Mouse (Mus musculus): Measurements from ENCODE around the gene Isg15. TPM values are rescaled to one million over a fixed set of nuclear protein-coding genes. Genes with fewer than 3 reads are reported as not detected.
"Not testable (repeated sequence)": the region's sequence is repeated elsewhere in the genome, so short reads cannot be mapped to it uniquely, and the experiment has no call there.

Gene Isg15
- polyA plus RNA-seq, 1 experiment from 2014 or later = 1.7 TPM

DNA sequence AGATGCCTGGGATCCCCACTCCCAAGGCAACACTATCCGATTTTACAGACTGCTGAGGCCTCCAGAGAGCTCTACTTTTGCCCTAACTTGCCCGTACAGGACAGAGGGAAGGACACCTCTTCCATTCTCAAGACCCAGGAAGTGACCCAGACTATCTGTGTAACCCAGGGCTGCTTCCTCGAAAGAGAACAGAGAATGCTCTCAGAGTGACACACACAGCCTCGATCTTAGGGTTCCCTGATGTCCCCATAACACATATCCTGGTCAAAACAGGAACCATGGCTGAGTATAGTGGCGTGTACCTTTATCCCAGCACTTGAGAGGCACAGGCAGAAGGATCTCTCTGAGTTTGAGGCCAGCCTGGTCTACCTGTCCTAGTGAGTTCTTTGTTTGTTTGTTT, 16.9 kb downstream of the Isg15 start:
- peaks cover 36% of the 10 kb centered on the region for H3K36me3 ChIP-seq
- H3K27me3 ChIP-seq = no peaks in the 10 kb centered on the region
- no peak overlapping the region for H3K27ac ChIP-seq
- WGBS = 86% methylated on average over 5 of the region's 5 CpGs
- H3K4me2 ChIP-seq = peak overlapping the region; percentile 86
- H3K4me3 ChIP-seq = peak overlapping the region; percentile 62
- peaks cover 92% of the 10 kb centered on the region for H3K4me1 ChIP-seq (replicated peaks)
- ATAC-seq (ENCODE audit: low FRiP score) = no peak
- H3K9ac ChIP-seq = peak overlapping the region; percentile 69
- H3K9me3 ChIP-seq = no peaks in the 10 kb centered on the region

DNA sequence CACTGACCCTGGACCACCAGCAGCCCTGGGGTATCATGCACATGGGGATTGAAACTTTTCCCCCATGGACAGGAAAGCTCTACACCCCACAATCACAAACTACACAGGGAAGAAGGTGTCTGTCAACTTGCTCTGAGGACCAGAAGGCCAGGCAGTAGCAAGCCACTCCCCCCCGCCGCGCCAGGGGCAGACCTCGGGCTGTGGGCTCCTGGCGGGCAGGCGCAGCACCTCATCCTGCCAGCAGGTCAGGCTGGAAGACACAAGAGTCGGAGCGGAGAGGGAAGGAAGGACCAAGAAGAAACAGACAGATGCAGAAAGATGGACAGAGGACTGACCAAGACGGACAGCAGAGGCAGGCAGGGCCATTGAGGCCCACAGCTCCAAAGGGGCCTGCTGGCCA, 23.0 kb downstream of the Isg15 start:
- Histone ChIP-seq H3K27ac (no peak overlapping the region), H3K27me3 (no peaks in the 10 kb centered on the region), H3K4me1 (replicated peaks) (peaks cover 31% of the 10 kb centered on the region), H3K9me3 (no peaks in the 10 kb centered on the region), H3K4me2 (no peak overlapping the region), H3K9ac (no peak overlapping the region), H3K36me3 (peaks cover 94% of the 10 kb centered on the region), H3K4me3 (no peak overlapping the region)
- ATAC-seq (ENCODE audit: low FRiP score) = no peak
- WGBS = 98% methylated on average over 9 of the region's 9 CpGs

- Histone ChIP-seq H3K4me3 (no peak overlapping the region), H3K9ac (no peak overlapping the region), H3K9me3 (no peaks in the 10 kb centered on the region), H3K27me3 (no peaks in the 10 kb centered on the region), H3K4me2 (no peak overlapping the region), H3K27ac (no peak overlapping the region), H3K4me1 (replicated peaks) (no peaks in the 10 kb centered on the region), H3K36me3 (peaks cover 100% of the 10 kb centered on the region)
- ATAC-seq (ENCODE audit: low FRiP score) = no peak
- 98% methylated on average over 11 of the region's 11 CpGs for WGBS
These were observed 28.8 kb downstream of the Isg15 start for GRCm38 (mm10) chr4:156171828-156172227.

GRCm38 (mm10) chr4:156169129-156169528, 31.5 kb downstream of the Isg15 start:
- 97% methylated on average over 10 of the region's 10 CpGs for WGBS
- H3K9ac ChIP-seq = no peak overlapping the region
- no peak for ATAC-seq (ENCODE audit: low FRiP score)
- no peaks in the 10 kb centered on the region for H3K27me3 ChIP-seq
- H3K4me2 ChIP-seq = no peak overlapping the region
- peaks cover 100% of the 10 kb centered on the region for H3K36me3 ChIP-seq
- no peak overlapping the region for H3K4me3 ChIP-seq
- no peaks in the 10 kb centered on the region for H3K4me1 ChIP-seq (replicated peaks)
- H3K9me3 ChIP-seq = no peaks in the 10 kb centered on the region
- H3K27ac ChIP-seq = no peak overlapping the region

DNA sequence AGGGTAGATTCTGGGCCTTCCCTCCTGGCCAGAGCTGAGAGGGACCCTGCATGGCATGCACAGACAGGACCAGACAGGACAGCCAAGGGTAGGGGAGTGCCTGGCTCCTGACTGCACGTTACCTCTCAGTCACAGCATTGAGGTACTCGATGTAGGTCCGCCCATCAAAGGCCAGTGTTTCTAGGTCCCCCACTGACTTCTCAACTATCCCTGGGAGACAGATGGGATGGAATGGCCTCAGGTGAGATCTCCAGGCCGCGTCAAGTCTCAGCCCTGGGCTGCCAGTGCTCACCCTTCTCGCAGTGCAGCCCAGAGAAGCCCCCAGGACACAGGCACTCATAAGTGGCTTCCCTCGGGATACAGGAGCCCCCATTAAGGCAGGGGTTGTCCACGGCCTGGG, 32.0 kb downstream of the Isg15 start:
- no peaks in the 10 kb centered on the region for H3K9me3 ChIP-seq
- no peak overlapping the region for H3K4me2 ChIP-seq
- H3K27ac ChIP-seq = no peak overlapping the region
- WGBS = 97% methylated on average over 8 of the region's 8 CpGs
- H3K9ac ChIP-seq = no peak overlapping the region
- H3K27me3 ChIP-seq = no peaks in the 10 kb centered on the region
- peaks cover 100% of the 10 kb centered on the region for H3K36me3 ChIP-seq
- no peak overlapping the region for H3K4me3 ChIP-seq
- ATAC-seq (ENCODE audit: low FRiP score) = no peak
- H3K4me1 ChIP-seq (replicated peaks) = no peaks in the 10 kb centered on the region

- no peak overlapping the region for H3K4me2 ChIP-seq
- H3K27me3 ChIP-seq = no peaks in the 10 kb centered on the region
- WGBS = 90% methylated on average over 9 of the region's 9 CpGs
- no peaks in the 10 kb centered on the region for H3K4me1 ChIP-seq (replicated peaks)
- ATAC-seq (ENCODE audit: low FRiP score) = no peak
- H3K36me3 ChIP-seq = peaks cover 99% of the 10 kb centered on the region
- no peak overlapping the region for H3K27ac ChIP-seq
- H3K4me3 ChIP-seq = no peak overlapping the region
- H3K9me3 ChIP-seq = peaks cover 9% of the 10 kb centered on the region
- no peak overlapping the region for H3K9ac ChIP-seq
These were observed 34.1 kb downstream of the Isg15 start for GRCm38 (mm10) chr4:156166477-156166876.

GRCm38 (mm10) chr4:156154771-156155170, 45.8 kb downstream of the Isg15 start:
- H3K4me2 ChIP-seq = no peak overlapping the region
- H3K27ac ChIP-seq = no peak overlapping the region
- WGBS = 89% methylated on average over 3 of the region's 3 CpGs
- no peaks in the 10 kb centered on the region for H3K4me1 ChIP-seq (replicated peaks)
- no peaks in the 10 kb centered on the region for H3K27me3 ChIP-seq
- no peak overlapping the region for H3K4me3 ChIP-seq
- no peak overlapping the region for H3K9ac ChIP-seq
- ATAC-seq (ENCODE audit: low FRiP score) = no peak
- H3K9me3 ChIP-seq = peaks cover 18% of the 10 kb centered on the region
- no peaks in the 10 kb centered on the region for H3K36me3 ChIP-seq

DNA sequence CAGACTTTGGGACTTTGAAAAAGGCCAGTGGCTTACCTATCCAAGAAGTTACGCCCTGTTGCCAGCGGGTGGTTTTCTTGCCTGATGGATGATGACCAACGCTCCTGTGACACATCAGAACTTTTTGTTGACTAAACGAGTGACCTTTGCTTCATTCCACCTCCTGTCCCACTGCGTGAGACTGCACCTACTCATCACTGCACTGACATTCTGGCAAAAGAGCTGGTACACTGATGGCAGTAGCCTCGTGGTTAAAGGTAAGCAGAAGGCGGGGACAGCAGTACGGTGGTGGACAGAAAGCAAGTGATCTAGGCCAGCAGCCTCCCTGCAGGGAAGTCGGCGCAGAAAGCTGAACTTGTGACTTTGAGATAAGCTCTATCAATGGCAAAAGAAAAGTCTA, 49.7 kb downstream of the Isg15 start:
- not testable (repeated sequence) for H3K27ac ChIP-seq; H3K9me3 ChIP-seq; H3K27me3 ChIP-seq; H3K4me1 ChIP-seq (replicated peaks); H3K4me3 ChIP-seq; H3K4me2 ChIP-seq; H3K36me3 ChIP-seq; H3K9ac ChIP-seq; ATAC-seq (ENCODE audit: low FRiP score)
- WGBS = 88% methylated on average over 10 of the region's 10 CpGs

Small RNA genes lying within 50 kb of the gene (microRNA-seq; reads per million reads assigned to microRNA genes)
- 4.2 reads per million, percentile 13 among the genes with 10 or more reads in this experiment for gene Mir7658

Other genes with a start within 250 kb of the Isg15 start
- 9.2 and 12.3 TPM in 2 replicates for gene C1qtnf12, start 238.5 kb downstream of the Isg15 start, polyA plus RNA-seq (2015; fragmentation: Nextera tagmentation; extraction: Ambion mirVana)
- 26.6 and 27.6 TPM in 2 replicates for gene B3galt6, start 208.2 kb downstream of the Isg15 start, polyA plus RNA-seq (2015; fragmentation: Nextera tagmentation; extraction: Ambion mirVana)
- gene Sdf4, start 207.9 kb downstream of the Isg15 start, polyA plus RNA-seq (2015; fragmentation: Nextera tagmentation; extraction: Ambion mirVana) = 126 and 127 TPM in 2 replicates
- gene Tnfrsf4, start 187.0 kb downstream of the Isg15 start, polyA plus RNA-seq (2015; fragmentation: Nextera tagmentation; extraction: Ambion mirVana) = 0.55 and 1.0 TPM in 2 replicates
- gene Tnfrsf18, start 174.7 kb downstream of the Isg15 start, polyA plus RNA-seq (2015; fragmentation: Nextera tagmentation; extraction: Ambion mirVana) = 2.3 and 2.9 TPM in 2 replicates
- not detected in 2 replicates for gene Ttll10, start 141.4 kb downstream of the Isg15 start, polyA plus RNA-seq (2015; fragmentation: Nextera tagmentation; extraction: Ambion mirVana)
- 32.1 and 32.7 TPM in 2 replicates for gene 9430015G10Rik, start 90.8 kb downstream of the Isg15 start, polyA plus RNA-seq (2015; fragmentation: Nextera tagmentation; extraction: Ambion mirVana)
- 0.53 and 0.66 TPM in 2 replicates for gene Rnf223, start 70.3 kb downstream of the Isg15 start, polyA plus RNA-seq (2015; fragmentation: Nextera tagmentation; extraction: Ambion mirVana)
- gene Agrn, start 3.3 kb downstream of the Isg15 start, polyA plus RNA-seq (2015; fragmentation: Nextera tagmentation; extraction: Ambion mirVana) = 120 and 132 TPM in 2 replicates
- 4.9 and 6.8 TPM in 2 replicates for gene AW011738, start 2.5 kb upstream of the Isg15 start, polyA plus RNA-seq (2015; fragmentation: Nextera tagmentation; extraction: Ambion mirVana)
- gene Perm1, start 15.1 kb upstream of the Isg15 start, polyA plus RNA-seq (2015; fragmentation: Nextera tagmentation; extraction: Ambion mirVana) = 2.5 and 2.7 TPM in 2 replicates
- gene Plekhn1, start 34.0 kb upstream of the Isg15 start, polyA plus RNA-seq (2015; fragmentation: Nextera tagmentation; extraction: Ambion mirVana) = 26.4 and 26.6 TPM in 2 replicates
- 49.0 and 53.7 TPM in 2 replicates for gene Noc2l, start 35.2 kb upstream of the Isg15 start, polyA plus RNA-seq (2015; fragmentation: Nextera tagmentation; extraction: Ambion mirVana)
- gene Samd11, start 54.8 kb upstream of the Isg15 start, polyA plus RNA-seq (2015; fragmentation: Nextera tagmentation; extraction: Ambion mirVana) = 2.8 and 3.1 TPM in 2 replicates
- gene Vmn2r-ps159, start 130.3 kb upstream of the Isg15 start, polyA plus RNA-seq (2015; fragmentation: Nextera tagmentation; extraction: Ambion mirVana) = not detected in 2 replicates